Mouse (Mus musculus): ENCODE measurements around the gene Nhlh2. TPM values are rescaled to one million over a fixed set of nuclear protein-coding genes. Genes with fewer than 3 reads are reported as not detected.

The Nhlh2 gene
- polyA plus RNA-seq (2011; ENCODE audit: insufficient read length, low read depth, missing spikeins) = not detected in 2 replicates

DNA sequence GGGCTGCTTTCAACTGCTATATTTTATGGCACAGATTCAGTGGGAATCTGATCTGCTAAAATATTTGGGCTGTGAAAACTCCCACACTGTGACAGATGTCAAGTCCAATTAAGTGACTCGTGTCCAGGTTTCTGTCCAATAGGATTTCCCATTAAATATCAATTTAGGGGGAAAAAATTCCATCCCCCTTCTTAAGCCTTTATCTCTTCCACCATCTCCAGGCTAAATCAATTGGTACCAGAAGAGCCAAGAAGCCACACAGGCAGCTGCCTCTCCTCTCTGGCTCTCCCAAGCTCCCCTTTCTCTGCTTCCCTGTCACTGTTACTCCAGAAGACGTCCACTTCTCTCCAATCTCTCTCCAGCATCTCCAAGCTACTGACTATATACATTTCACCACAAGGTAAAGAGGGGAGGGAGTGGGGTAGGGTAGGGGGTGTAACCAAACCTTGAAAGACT, at the start of gene Nhlh2:
Nhlh2 (plus strand) TSS at position 151 of the 456 bp plus-strand sequence.
- Histone ChIP-seq H3K27ac (ENCODE audit: insufficient read depth, low read length) (no peak within 1 kb of the TSS), H3K4me1 (ENCODE audit: control insufficient read depth, insufficient read depth, low read length) (no peaks in the 10 kb centered on the region), H3K4me3 (ENCODE audit: insufficient read depth, low read length) (no peak within 1 kb of the TSS)
- TF ChIP-seq POLR2A (IDR thresholded peaks at IDR 0.05; ENCODE audit: low read depth, low read length) (no peak), CTCF (IDR thresholded peaks at IDR 0.05; ENCODE audit: borderline replicate concordance, insufficient read depth, low read length) (no peak)

DNA sequence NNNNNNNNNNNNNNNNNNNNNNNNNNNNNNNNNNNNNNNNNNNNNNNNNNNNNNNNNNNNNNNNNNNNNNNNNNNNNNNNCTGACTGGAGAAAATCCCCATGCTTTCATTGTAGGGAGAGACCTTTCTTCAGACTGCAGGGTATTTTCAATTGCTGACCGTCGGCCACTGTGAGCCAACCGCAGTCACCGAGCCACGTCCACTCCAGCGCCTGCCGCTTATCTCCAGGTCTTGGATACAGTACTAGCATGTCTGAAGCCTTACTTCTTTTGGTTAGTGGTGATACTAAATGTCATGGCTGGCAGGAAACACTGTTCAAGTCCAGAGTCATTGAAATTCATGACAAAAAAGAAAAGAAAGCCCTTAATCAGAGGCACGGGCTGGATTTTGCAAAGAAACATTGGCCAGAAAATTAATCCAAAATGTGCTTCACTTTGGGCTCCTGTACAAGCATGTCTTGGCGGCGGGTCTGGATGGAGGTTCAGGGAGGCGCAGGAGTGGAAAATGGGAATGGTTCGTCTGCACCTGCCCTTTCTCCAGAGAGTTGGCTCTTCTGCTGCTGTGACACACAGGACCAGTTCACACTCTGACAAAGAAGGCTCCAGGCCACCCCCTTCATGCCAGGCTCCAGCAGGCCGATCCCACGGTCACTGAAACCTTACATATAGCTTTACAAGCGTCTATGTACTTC, 48.6 kb upstream of the Nhlh2 start:
- TF ChIP-seq CTCF (IDR thresholded peaks at IDR 0.05; ENCODE audit: borderline replicate concordance, insufficient read depth, low read length) (no peak), POLR2A (IDR thresholded peaks at IDR 0.05; ENCODE audit: low read depth, low read length) (no peak)
- Histone ChIP-seq H3K4me3 (ENCODE audit: insufficient read depth, low read length) (no peak overlapping the region), H3K27ac (ENCODE audit: insufficient read depth, low read length) (no peak overlapping the region), H3K4me1 (ENCODE audit: control insufficient read depth, insufficient read depth, low read length) (no peaks in the 10 kb centered on the region)

DNA sequence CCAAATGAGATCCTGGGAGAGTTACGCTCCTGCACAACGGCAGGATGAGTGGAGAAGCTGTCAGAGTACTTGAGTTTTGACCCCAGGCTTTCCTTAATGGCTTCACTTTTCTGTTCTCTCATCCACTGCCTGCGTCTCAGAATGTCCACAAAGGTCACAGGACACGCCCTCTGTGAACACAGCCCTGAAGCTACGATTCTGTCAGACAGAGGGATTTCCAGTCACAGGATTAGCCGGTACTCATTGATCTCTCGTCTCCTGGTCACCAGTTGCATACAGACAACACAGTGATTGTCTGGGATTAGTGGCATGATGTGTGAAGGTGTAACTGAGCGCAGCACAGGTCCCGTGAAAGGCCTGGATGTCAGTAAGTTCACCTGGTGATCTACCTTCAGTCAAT, 46.4 kb upstream of the Nhlh2 start:
- Histone ChIP-seq H3K27ac (ENCODE audit: insufficient read depth, low read length) (no peak overlapping the region), H3K4me1 (ENCODE audit: control insufficient read depth, insufficient read depth, low read length) (no peaks in the 10 kb centered on the region), H3K4me3 (ENCODE audit: insufficient read depth, low read length) (no peak overlapping the region)
- no peak for TF ChIP-seq POLR2A (IDR thresholded peaks at IDR 0.05; ENCODE audit: low read depth, low read length)
- TF ChIP-seq CTCF (IDR thresholded peaks at IDR 0.05; ENCODE audit: borderline replicate concordance, insufficient read depth, low read length) = no peak

- no peak overlapping the region for H3K27ac ChIP-seq (ENCODE audit: insufficient read depth, low read length)
- H3K4me1 ChIP-seq (ENCODE audit: control insufficient read depth, insufficient read depth, low read length) = no peaks in the 10 kb centered on the region
- no peak for TF ChIP-seq POLR2A (IDR thresholded peaks at IDR 0.05; ENCODE audit: low read depth, low read length)
- TF ChIP-seq CTCF (IDR thresholded peaks at IDR 0.05; ENCODE audit: borderline replicate concordance, insufficient read depth, low read length) = no peak
- no peak overlapping the region for H3K4me3 ChIP-seq (ENCODE audit: insufficient read depth, low read length)
These were observed 45.5 kb upstream of the Nhlh2 start for GRCm38 (mm10) chr3:101964352-101964751.

- Histone ChIP-seq H3K4me1 (ENCODE audit: control insufficient read depth, insufficient read depth, low read length) (no peaks in the 10 kb centered on the region), H3K4me3 (ENCODE audit: insufficient read depth, low read length) (no peak overlapping the region), H3K27ac (ENCODE audit: insufficient read depth, low read length) (no peak overlapping the region)
- TF ChIP-seq POLR2A (IDR thresholded peaks at IDR 0.05; ENCODE audit: low read depth, low read length) (0 out of 2 replicates have a peak, but pooled peaks have one; percentile 28), CTCF (IDR thresholded peaks at IDR 0.05; ENCODE audit: borderline replicate concordance, insufficient read depth, low read length) (no peak)
These were observed 42.9 kb upstream of the Nhlh2 start for GRCm38 (mm10) chr3:101966825-101967558.

DNA sequence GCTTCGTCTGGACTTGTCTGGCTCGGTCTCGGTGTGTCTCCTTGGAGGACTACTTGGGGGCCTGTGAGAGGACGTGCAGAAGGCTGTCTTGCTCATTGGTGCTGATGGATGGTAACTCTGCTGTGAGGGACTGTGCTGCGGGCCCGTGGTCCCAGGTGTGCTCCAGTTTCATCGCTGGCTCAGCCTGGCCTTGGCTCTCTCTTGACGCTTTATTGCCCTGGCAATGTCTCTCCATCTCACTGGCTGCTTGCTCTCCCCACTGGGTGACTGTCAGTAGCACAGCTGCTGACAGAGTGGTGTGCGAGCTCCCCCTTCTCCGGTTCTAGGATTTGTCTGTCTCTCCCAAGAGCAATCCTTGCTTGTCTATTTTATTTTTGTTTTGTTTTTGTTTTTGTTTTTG, 34.5 kb upstream of the Nhlh2 start:
- no peak for TF ChIP-seq CTCF (IDR thresholded peaks at IDR 0.05; ENCODE audit: borderline replicate concordance, insufficient read depth, low read length)
- no peak for TF ChIP-seq POLR2A (IDR thresholded peaks at IDR 0.05; ENCODE audit: low read depth, low read length)
- H3K4me1 ChIP-seq (ENCODE audit: control insufficient read depth, insufficient read depth, low read length) = no peaks in the 10 kb centered on the region
- no peak overlapping the region for H3K4me3 ChIP-seq (ENCODE audit: insufficient read depth, low read length)
- H3K27ac ChIP-seq (ENCODE audit: insufficient read depth, low read length) = no peak overlapping the region

GRCm38 (mm10) chr3:101978299-101978994, 31.4 kb upstream of the Nhlh2 start:
- Histone ChIP-seq H3K27ac (ENCODE audit: insufficient read depth, low read length) (no peak overlapping the region), H3K4me3 (ENCODE audit: insufficient read depth, low read length) (no peak overlapping the region), H3K4me1 (ENCODE audit: control insufficient read depth, insufficient read depth, low read length) (no peaks in the 10 kb centered on the region)
- TF ChIP-seq POLR2A (IDR thresholded peaks at IDR 0.05; ENCODE audit: low read depth, low read length) (no peak), CTCF (IDR thresholded peaks at IDR 0.05; ENCODE audit: borderline replicate concordance, insufficient read depth, low read length) (no peak)

DNA sequence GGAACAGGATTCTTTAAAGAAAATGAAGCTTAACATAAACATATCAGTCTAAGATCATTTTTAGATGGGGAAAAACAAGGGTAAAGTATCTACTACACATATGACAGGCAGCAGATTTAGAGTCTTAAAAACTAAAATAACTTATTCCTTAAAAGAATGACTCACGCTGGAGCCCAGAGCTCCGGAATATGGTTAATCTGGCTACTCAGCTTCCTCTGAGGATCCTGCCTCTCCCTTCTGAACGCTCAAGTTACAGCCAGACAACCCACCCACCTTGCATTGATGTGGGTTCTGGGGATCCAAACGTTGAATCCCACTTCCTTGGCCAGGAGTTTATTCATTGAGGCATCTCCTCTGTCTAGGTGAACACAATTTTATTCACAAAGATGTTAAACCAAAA, 26.0 kb upstream of the Nhlh2 start:
- Histone ChIP-seq H3K27ac (ENCODE audit: insufficient read depth, low read length) (no peak overlapping the region), H3K4me1 (ENCODE audit: control insufficient read depth, insufficient read depth, low read length) (no peaks in the 10 kb centered on the region), H3K4me3 (ENCODE audit: insufficient read depth, low read length) (no peak overlapping the region)
- TF ChIP-seq CTCF (IDR thresholded peaks at IDR 0.05; ENCODE audit: borderline replicate concordance, insufficient read depth, low read length) = no peak
- no peak for TF ChIP-seq POLR2A (IDR thresholded peaks at IDR 0.05; ENCODE audit: low read depth, low read length)

DNA sequence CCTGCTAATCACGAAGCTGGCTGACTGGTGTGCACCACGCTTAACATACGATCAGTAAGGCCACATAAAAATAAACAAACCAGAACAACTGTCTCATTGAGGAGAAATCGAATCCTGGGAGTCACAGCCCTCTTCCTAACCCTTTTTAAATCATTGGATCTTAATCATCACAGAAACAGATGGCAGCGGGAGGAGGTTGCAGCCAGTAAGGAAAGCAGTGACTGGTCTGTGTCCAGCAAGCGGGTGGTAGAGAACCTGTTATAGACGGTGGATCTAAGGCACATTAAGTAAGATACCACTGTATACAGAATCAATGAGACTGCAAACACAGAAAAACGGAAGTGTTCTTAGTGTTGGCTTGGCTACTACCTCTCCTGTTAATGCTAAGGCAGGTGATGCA, 24.2 kb upstream of the Nhlh2 start:
- H3K27ac ChIP-seq (ENCODE audit: insufficient read depth, low read length) = no peak overlapping the region
- no peak overlapping the region for H3K4me3 ChIP-seq (ENCODE audit: insufficient read depth, low read length)
- no peaks in the 10 kb centered on the region for H3K4me1 ChIP-seq (ENCODE audit: control insufficient read depth, insufficient read depth, low read length)
- TF ChIP-seq POLR2A (IDR thresholded peaks at IDR 0.05; ENCODE audit: low read depth, low read length) = no peak

Data from embryonic fibroblast, embryonic 13.5 days (primary cell).